Mouse (Mus musculus) testis, adult 2 months (tissue): ENCODE results near the gene Arhgap24.

Experiments
- CTCF ChIP-seq: fragments of 200-500 bp; IDR thresholded peaks from 2 replicates; pipeline ENCODE4 v1.5.1; 2012; ENCODE audit warnings: low read depth, mild to moderate bottlenecking, inconsistent platforms, low read length, moderate library complexity; ENCODE audit not compliant: control insufficient read depth, insufficient read depth, insufficient replicate concordance
- POLR2A ChIP-seq: fragments of 200-500 bp; IDR thresholded peaks from 2 replicates; pipeline ENCODE4 v1.6.1; 2012; ENCODE audit warnings: low read depth, mild to moderate bottlenecking, inconsistent platforms, low read length, moderate library complexity; ENCODE audit not compliant: control insufficient read depth

GRCm38 (mm10) chr5:102719368-102719972, 238.3 kb downstream of the Arhgap24 start:
- TF ChIP-seq CTCF (no peak), POLR2A (no peak)
